Mouse (Mus musculus) megakaryocyte, embryonic 14.5 days (primary cell): ENCODE data around the gene 1700037H04Rik. TPM values are rescaled to one million over a fixed set of nuclear protein-coding genes. Genes with fewer than 3 reads are reported as not detected.
A peak's percentile ranks its signal among the peaks of the same experiment; 100 is the strongest.

Source experiments
- H3K27me3 ChIP-seq: replicated peaks from 2 replicates; pipeline ENCODE3; 2012; ENCODE audit warnings: inconsistent platforms
- H3K36me3 ChIP-seq: replicated peaks from 2 replicates; pipeline ENCODE3; 2012; ENCODE audit warnings: low read length, inconsistent platforms, mixed read lengths
- H3K4me1 ChIP-seq: 2 replicates; pipeline ENCODE4 v1.6.1; 2012; ENCODE audit warnings: inconsistent platforms
- H3K4me3 ChIP-seq: replicated peaks from 2 replicates; pipeline ENCODE3; 2012; ENCODE audit warnings: moderate library complexity, mild to moderate bottlenecking, inconsistent platforms
- H3K9me3 ChIP-seq: 2 replicates; pipeline ENCODE4 v1.6.1; 2012; ENCODE audit warnings: inconsistent platforms
- FLI1 ChIP-seq: IDR thresholded peaks from 2 replicates; pipeline ENCODE4 v1.6.1; 2012; ENCODE audit warnings: low read length, inconsistent platforms, mixed read lengths
- GATA1 ChIP-seq: IDR thresholded peaks from 3 replicates; pipeline ENCODE4 v1.6.1; 2012; ENCODE audit warnings: mixed read lengths, low read length, inconsistent platforms, borderline replicate concordance
- polyA plus RNA-seq: library from polyadenylated mRNA; stranded (reverse); fragments of >175 nt; gene quantifications from 2 replicates; pipeline ENCODE4 v1.2.3, GENCODE M21; 2012; ENCODE audit warnings: low replicate concordance; ENCODE audit not compliant: insufficient read depth

The 1700037H04Rik gene
- polyA plus RNA-seq, 1 experiment, result 322 TPM

DNA sequence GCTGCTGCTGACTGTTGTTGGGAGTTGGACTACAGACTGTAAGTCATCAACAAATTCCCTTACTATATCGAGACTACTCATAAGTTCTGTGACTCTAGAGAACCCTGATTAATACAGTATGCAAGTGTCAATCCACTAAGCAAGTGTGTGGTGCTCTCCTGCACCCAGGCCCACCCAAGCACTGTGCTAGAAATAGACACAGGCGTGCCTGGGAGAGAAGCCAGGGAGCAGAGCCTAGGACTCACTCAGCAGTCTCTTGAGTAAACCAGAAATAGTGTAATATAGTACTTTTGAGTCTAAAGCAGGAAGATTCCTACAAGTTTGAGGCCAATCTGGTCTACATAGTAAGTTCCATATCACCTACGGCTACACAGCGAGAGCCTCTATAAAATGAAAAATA is 55.9 kb downstream of the 1700037H04Rik start:
- no peaks in the 10 kb centered on the region for H3K9me3 ChIP-seq
- peaks cover 4% of the 10 kb centered on the region for H3K4me1 ChIP-seq
- TF ChIP-seq FLI1 (no peak), GATA1 (no peak)
- no peaks in the 10 kb centered on the region for H3K36me3 ChIP-seq
- peaks cover 17% of the 10 kb centered on the region for H3K27me3 ChIP-seq
- no peak overlapping the region for H3K4me3 ChIP-seq

DNA sequence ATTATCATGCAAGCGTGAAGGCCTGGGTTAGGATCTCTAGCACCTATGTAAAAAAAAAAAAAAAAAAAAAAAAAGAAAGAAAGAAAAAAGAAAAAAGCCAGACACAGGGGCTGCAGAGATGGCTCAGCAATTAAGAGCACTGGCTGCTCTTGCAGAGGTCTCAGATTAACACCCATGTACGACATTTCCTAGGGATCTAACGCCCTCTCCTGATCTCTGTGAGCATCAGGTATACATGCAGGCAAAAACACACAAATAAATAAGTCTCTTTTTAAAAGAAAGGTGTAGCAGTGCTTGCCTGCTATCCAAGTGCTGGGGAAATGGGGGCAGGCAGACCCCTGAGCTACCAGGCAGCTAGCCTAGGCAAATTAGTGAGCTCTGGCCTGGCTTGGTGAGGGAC is 58.4 kb downstream of the 1700037H04Rik start:
- peaks cover 9% of the 10 kb centered on the region for H3K27me3 ChIP-seq
- H3K4me3 ChIP-seq, result no peak overlapping the region
- TF ChIP-seq FLI1 (no peak), GATA1 (no peak)
- no peaks in the 10 kb centered on the region for H3K36me3 ChIP-seq
- peaks cover 28% of the 10 kb centered on the region for H3K4me1 ChIP-seq
- H3K9me3 ChIP-seq, result no peaks in the 10 kb centered on the region

DNA sequence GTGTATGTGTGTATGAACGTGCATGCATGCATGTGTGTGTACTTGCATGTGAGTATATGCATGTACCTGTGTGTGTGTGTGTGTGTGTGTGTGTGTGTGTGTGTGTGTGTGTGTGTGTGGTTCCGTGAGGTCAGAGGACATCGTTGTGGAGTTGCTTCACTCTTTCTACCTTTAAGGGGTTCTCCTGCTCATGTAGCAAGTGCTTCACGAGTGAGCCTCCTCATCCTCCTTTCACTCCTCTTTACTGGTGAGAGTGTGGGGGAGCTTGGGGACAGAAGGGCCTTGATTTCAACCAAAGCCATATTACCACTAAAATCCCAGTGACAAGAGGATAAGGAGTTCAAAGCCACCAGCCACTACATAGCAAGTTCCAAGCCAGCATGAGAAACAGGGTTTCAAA is 62.8 kb downstream of the 1700037H04Rik start:
- H3K4me3 ChIP-seq, result peak overlapping the region; percentile 79
- TF ChIP-seq GATA1, result no peak
- no peak for TF ChIP-seq FLI1
- H3K36me3 ChIP-seq, result no peaks in the 10 kb centered on the region

More for the DNA sequence above, 62.8 kb downstream of the 1700037H04Rik start:
- H3K9me3 ChIP-seq, result no peaks in the 10 kb centered on the region
- peaks cover 53% of the 10 kb centered on the region for H3K4me1 ChIP-seq
- peaks cover 3% of the 10 kb centered on the region for H3K27me3 ChIP-seq

Other genes starting within 250 kb of the 1700037H04Rik start
- 1.3 TPM in 1 of 2 replicates, not detected in the other for gene Gfra4, start 117.0 kb downstream of the 1700037H04Rik start, polyA plus RNA-seq
- 1.9 and 6.0 TPM in 2 replicates for gene Adam33, start 96.3 kb downstream of the 1700037H04Rik start, polyA plus RNA-seq
- 7.1 and 11.8 TPM in 2 replicates for gene Siglec1, start 73.3 kb downstream of the 1700037H04Rik start, polyA plus RNA-seq
- 0.36 TPM in 1 of 2 replicates, not detected in the other for gene Hspa12b, start 32.8 kb downstream of the 1700037H04Rik start, polyA plus RNA-seq
- gene Gm11037, start 26.6 kb downstream of the 1700037H04Rik start, polyA plus RNA-seq, result not detected in 2 replicates
- gene Cenpb, start 20.0 kb upstream of the 1700037H04Rik start, polyA plus RNA-seq, result 147 and 259 TPM in 2 replicates
- 10.8 and 13.1 TPM in 2 replicates for gene Cdc25b, start 26.9 kb upstream of the 1700037H04Rik start, polyA plus RNA-seq
- gene Spef1, start 27.2 kb upstream of the 1700037H04Rik start, polyA plus RNA-seq, result 1.5 and 1.7 TPM in 2 replicates
- 7.7 and 14.6 TPM in 2 replicates for gene Ap5s1, start 47.0 kb upstream of the 1700037H04Rik start, polyA plus RNA-seq
- 12.8 and 15.6 TPM in 2 replicates for gene Mavs, start 74.0 kb upstream of the 1700037H04Rik start, polyA plus RNA-seq
- 8.5 and 15.6 TPM in 2 replicates for gene Pank2, start 102.4 kb upstream of the 1700037H04Rik start, polyA plus RNA-seq
- gene Rnf24, start 192.8 kb upstream of the 1700037H04Rik start, polyA plus RNA-seq, result 0.15 and 7.5 TPM in 2 replicates